Mouse (Mus musculus): ENCODE data around the gene Bcas1. TPM values are rescaled to one million over a fixed set of nuclear protein-coding genes. Genes with fewer than 3 reads are reported as not detected.

Bcas1 gene
- polyA plus RNA-seq, 1 experiment from 2014 or later: not detected

GRCm38 (mm10) chr2:170321579-170321978 is 106.1 kb downstream of the Bcas1 start:
- WGBS (ENCODE audit: missing documents): 24% methylated on average over 5 of the region's 5 CpGs
- no peaks in the 10 kb centered on the region for H3K36me3 ChIP-seq (ENCODE audit: inconsistent target)
- H3K79me2 ChIP-seq (ENCODE audit: inconsistent target): no peaks in the 10 kb centered on the region
- no peak overlapping the region for H3K4me3 ChIP-seq (ENCODE audit: inconsistent target)
- H3K27ac ChIP-seq: peak overlapping the region; percentile 94

- peak overlapping the region; percentile 16; the same call in 1 of the 2 replicates for H3K4me3 ChIP-seq (ENCODE audit: inconsistent target)
- whole genome bisulfite sequencing (ENCODE audit: missing documents): 34% methylated on average over 18 of the region's 20 CpGs
- peak overlapping the region; percentile 66 for H3K27ac ChIP-seq
- no peaks in the 10 kb centered on the region for H3K79me2 ChIP-seq (ENCODE audit: inconsistent target)
- no peaks in the 10 kb centered on the region for H3K36me3 ChIP-seq (ENCODE audit: inconsistent target)
Measured at GRCm38 (mm10) chr2:170319533-170320463, 107.8 kb downstream of the Bcas1 start.

GRCm38 (mm10) chr2:170318713-170319532 is 108.7 kb downstream of the Bcas1 start:
- Histone ChIP-seq H3K27ac (peak overlapping the region; percentile 28), H3K79me2 (ENCODE audit: inconsistent target) (no peaks in the 10 kb centered on the region), H3K36me3 (ENCODE audit: inconsistent target) (no peaks in the 10 kb centered on the region), H3K4me3 (ENCODE audit: inconsistent target) (peak overlapping the region; percentile 16; the same call in 1 of the 2 replicates)
- WGBS (ENCODE audit: missing documents): 32% methylated on average over 16 of the region's 25 CpGs

- Histone ChIP-seq H3K36me3 (ENCODE audit: inconsistent target) (no peaks in the 10 kb centered on the region), H3K4me3 (ENCODE audit: inconsistent target) (no peak overlapping the region), H3K79me2 (ENCODE audit: inconsistent target) (no peaks in the 10 kb centered on the region), H3K27ac (no peak overlapping the region)
- 42% methylated on average over 3 of the region's 4 CpGs for WGBS (ENCODE audit: missing documents)
Measured at GRCm38 (mm10) chr2:170316774-170317173, 110.9 kb downstream of the Bcas1 start.

GRCm38 (mm10) chr2:170316344-170316743 is 111.3 kb downstream of the Bcas1 start:
- WGBS (ENCODE audit: missing documents): 86% methylated on average over 8 of the region's 8 CpGs
- H3K4me3 ChIP-seq (ENCODE audit: inconsistent target): no peak overlapping the region
- no peaks in the 10 kb centered on the region for H3K36me3 ChIP-seq (ENCODE audit: inconsistent target)
- no peak overlapping the region for H3K27ac ChIP-seq
- no peaks in the 10 kb centered on the region for H3K79me2 ChIP-seq (ENCODE audit: inconsistent target)

- Histone ChIP-seq H3K4me3 (ENCODE audit: inconsistent target) (no peak overlapping the region), H3K79me2 (ENCODE audit: inconsistent target) (no peaks in the 10 kb centered on the region), H3K27ac (peak overlapping the region; percentile 21), H3K36me3 (ENCODE audit: inconsistent target) (no peaks in the 10 kb centered on the region)
- WGBS (ENCODE audit: missing documents): 15% methylated on average over 6 of the region's 6 CpGs
Measured at GRCm38 (mm10) chr2:170310988-170311359, 116.7 kb downstream of the Bcas1 start.

GRCm38 (mm10) chr2:170310310-170310987 is 117.2 kb downstream of the Bcas1 start:
- H3K4me3 ChIP-seq (ENCODE audit: inconsistent target): no peak overlapping the region
- no peaks in the 10 kb centered on the region for H3K79me2 ChIP-seq (ENCODE audit: inconsistent target)
- no peaks in the 10 kb centered on the region for H3K36me3 ChIP-seq (ENCODE audit: inconsistent target)
- WGBS (ENCODE audit: missing documents): 88% methylated on average over 13 of the region's 13 CpGs
- H3K27ac ChIP-seq: peak overlapping the region; percentile 21

- WGBS (ENCODE audit: missing documents): 88% methylated on average over 9 of the region's 9 CpGs
- H3K79me2 ChIP-seq (ENCODE audit: inconsistent target): no peaks in the 10 kb centered on the region
- no peak overlapping the region for H3K4me3 ChIP-seq (ENCODE audit: inconsistent target)
- no peak overlapping the region for H3K27ac ChIP-seq
- no peaks in the 10 kb centered on the region for H3K36me3 ChIP-seq (ENCODE audit: inconsistent target)
Measured at GRCm38 (mm10) chr2:170308966-170309365, 118.7 kb downstream of the Bcas1 start.

GRCm38 (mm10) chr2:170308033-170308820 is 119.4 kb downstream of the Bcas1 start:
- Histone ChIP-seq H3K36me3 (ENCODE audit: inconsistent target) (no peaks in the 10 kb centered on the region), H3K79me2 (ENCODE audit: inconsistent target) (no peaks in the 10 kb centered on the region), H3K4me3 (ENCODE audit: inconsistent target) (no peak overlapping the region), H3K27ac (no peak overlapping the region)
- WGBS (ENCODE audit: missing documents): 83% methylated on average over 10 of the region's 10 CpGs

GRCm38 (mm10) chr2:170307589-170308021 is 120.0 kb downstream of the Bcas1 start:
- H3K79me2 ChIP-seq (ENCODE audit: inconsistent target): no peaks in the 10 kb centered on the region
- no peaks in the 10 kb centered on the region for H3K36me3 ChIP-seq (ENCODE audit: inconsistent target)
- no peak overlapping the region for H3K27ac ChIP-seq
- H3K4me3 ChIP-seq (ENCODE audit: inconsistent target): no peak overlapping the region
- 28% methylated on average over 7 of the region's 7 CpGs for WGBS (ENCODE audit: missing documents)

GRCm38 (mm10) chr2:170306637-170307320 is 120.9 kb downstream of the Bcas1 start:
- Histone ChIP-seq H3K27ac (no peak overlapping the region), H3K36me3 (ENCODE audit: inconsistent target) (no peaks in the 10 kb centered on the region), H3K79me2 (ENCODE audit: inconsistent target) (no peaks in the 10 kb centered on the region), H3K4me3 (ENCODE audit: inconsistent target) (no peak overlapping the region)
- WGBS (ENCODE audit: missing documents): 40% methylated on average over 9 of the region's 9 CpGs

GRCm38 (mm10) chr2:170304766-170305165 is 122.9 kb downstream of the Bcas1 start:
- no peaks in the 10 kb centered on the region for H3K36me3 ChIP-seq (ENCODE audit: inconsistent target)
- no peak overlapping the region for H3K27ac ChIP-seq
- no peak overlapping the region for H3K4me3 ChIP-seq (ENCODE audit: inconsistent target)
- 89% methylated on average over 12 of the region's 12 CpGs for WGBS (ENCODE audit: missing documents)
- H3K79me2 ChIP-seq (ENCODE audit: inconsistent target): no peaks in the 10 kb centered on the region

- Histone ChIP-seq H3K27ac (no peak overlapping the region), H3K4me3 (ENCODE audit: inconsistent target) (no peak overlapping the region), H3K36me3 (ENCODE audit: inconsistent target) (no peaks in the 10 kb centered on the region), H3K79me2 (ENCODE audit: inconsistent target) (no peaks in the 10 kb centered on the region)
- 98% methylated on average over 7 of the region's 7 CpGs for WGBS (ENCODE audit: missing documents)
Measured at GRCm38 (mm10) chr2:170303595-170303994, 124.0 kb downstream of the Bcas1 start.

Data from macrophage (primary cell).